Mouse (Mus musculus): ENCODE measurements around the gene Mag.

- TF ChIP-seq POLR2A (IDR thresholded peaks at IDR 0.05; ENCODE audit: borderline replicate concordance, low read depth, low read length): no peak
- TF ChIP-seq CTCF (IDR thresholded peaks at IDR 0.05; ENCODE audit: low read depth, low read length): no peak
Observed at GRCm38 (mm10) chr7:30880176-30880575, 34.5 kb downstream of the Mag start, which contains the start of gene Cd22.
